Mouse (Mus musculus) E14TG2a.4 (cell line): ENCODE results near the gene Zfp467.

Experiments used
- CTCF ChIP-seq: conservative IDR thresholded peaks from 2 replicates; pipeline ENCODE4 v1.5.1; 2014; ENCODE audit warnings: low read length
- NANOG ChIP-seq: IDR thresholded peaks from 2 replicates; pipeline ENCODE4 v1.6.1; 2014; ENCODE audit warnings: borderline replicate concordance, low read length, mixed read lengths
- POU5F1 ChIP-seq: IDR thresholded peaks from 2 replicates; pipeline ENCODE4 v1.6.1; 2014; ENCODE audit warnings: low read length, borderline replicate concordance

DNA sequence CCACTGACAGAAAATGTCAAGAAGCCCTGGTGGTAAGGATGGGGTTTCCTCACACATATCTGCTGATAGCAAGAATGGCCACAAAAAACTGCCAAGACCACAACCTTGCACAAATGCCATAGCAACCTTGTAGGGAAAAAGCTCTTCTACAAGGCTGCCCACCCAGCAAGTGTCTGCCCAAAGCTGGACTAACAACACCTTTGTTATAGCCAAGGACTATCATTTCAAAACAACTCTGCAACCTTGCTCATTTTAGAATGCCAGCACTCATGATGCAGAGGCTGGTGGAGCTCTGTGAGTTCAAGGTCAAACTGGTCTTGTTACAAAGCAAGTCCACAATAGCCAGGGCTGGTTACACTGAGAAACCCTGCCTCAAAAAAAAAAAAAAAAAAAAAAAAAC is 51.8 kb downstream of the Zfp467 start:
- TF ChIP-seq CTCF (no peak), POU5F1 (no peak), NANOG (no peak)
